Mouse (Mus musculus) small intestine, adult 10 weeks (tissue): ENCODE measurements around the gene Lemd2. TPM values are rescaled to one million over a fixed set of nuclear protein-coding genes. Genes with fewer than 3 reads are reported as not detected.

Experiments used
- polyA plus RNA-seq: library from polyadenylated mRNA; stranded (reverse); fragments of 350-450 nt; fragmentation: Illumina TruSeq; extraction: RNeasy Lipid Tissue Mini Kit (QIAGEN cat#74804); gene quantifications from one replicate; pipeline ENCODE4 v1.2.3, GENCODE M21; 2014; ENCODE audit warnings: low replicate concordance

Lemd2 gene
- 0.59 TPM for polyA plus RNA-seq

DNA sequence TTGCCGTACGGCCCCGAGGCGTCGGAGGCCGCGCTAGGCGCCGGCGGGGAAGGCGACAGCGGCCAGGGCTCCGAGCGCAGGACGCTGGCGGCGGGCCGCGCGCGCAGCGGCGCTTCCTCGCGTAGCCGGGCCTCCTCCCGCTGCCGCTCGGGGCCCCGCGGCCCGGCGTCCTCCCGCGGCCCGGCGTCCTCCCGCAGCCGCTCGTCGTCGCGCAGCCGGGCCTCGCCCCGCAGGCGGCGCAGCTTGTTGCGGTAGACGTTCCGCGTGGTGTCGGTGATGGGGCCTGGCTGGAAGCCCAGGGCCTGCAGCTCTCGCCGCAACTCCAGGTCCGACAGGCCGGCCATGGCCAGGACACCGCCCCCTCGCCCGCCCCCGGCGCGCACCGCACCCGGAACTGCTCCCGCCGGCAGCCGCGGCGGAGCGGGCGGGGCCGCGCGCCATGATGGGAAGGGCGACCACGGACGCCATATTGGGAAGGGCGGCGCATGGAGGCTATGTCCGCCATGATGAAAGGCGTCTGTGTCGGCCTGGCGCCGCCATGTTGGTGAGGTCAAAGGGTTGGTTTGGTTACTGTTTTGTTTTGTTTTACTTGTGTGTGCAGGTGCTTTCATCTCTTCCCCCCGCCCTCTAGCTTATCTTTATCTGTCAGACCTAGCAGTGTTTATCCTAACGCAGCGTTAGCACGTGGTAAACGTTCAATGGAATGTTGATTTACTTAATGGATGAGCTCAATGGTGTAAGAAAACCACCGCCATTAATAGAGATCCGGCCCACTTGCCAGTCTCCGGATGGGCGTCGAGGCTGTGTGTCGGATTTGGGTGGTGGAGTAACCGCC is at the start of gene Lemd2:
Gene Lemd2 (minus strand): TSS at position 395 of the 835 bp plus-strand sequence.

DNA sequence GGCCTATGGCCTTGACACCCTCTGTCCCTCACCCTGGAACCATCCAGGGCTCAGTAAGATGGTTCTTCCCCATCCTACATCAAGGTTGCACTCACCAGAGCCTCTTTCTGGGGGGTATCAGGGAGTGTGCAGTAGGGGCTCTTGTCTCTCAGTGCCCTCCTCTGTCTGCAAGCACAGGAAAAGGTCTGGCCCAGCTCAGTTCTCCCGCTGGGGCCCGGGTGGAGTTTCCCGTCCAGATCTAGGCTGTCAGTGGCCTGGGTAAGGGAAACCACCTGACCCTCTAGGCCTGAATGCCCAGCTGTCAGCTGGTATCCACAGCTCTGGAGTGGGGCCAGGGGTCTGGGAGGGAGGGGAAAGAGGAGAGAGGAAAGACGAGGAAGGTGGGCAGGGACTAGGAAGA is 36.7 kb downstream of the Lemd2 start, which contains the start of gene Ip6k3:
Gene Ip6k3 (minus strand): TSS at position 251 of the 400 bp plus-strand sequence.

Other genes with a start within 250 kb of the Lemd2 start
- 11.7 TPM for gene Zbtb9, start 231.3 kb downstream of the Lemd2 start, polyA plus RNA-seq
- 2.3 TPM for gene Bak1, start 175.5 kb downstream of the Lemd2 start, polyA plus RNA-seq
- 1.2 TPM for gene Itpr3, start 147.2 kb downstream of the Lemd2 start, polyA plus RNA-seq
- gene Uqcc2, start 70.6 kb downstream of the Lemd2 start, polyA plus RNA-seq = 2.1 TPM
- not detected for gene Ip6k3, start 36.7 kb downstream of the Lemd2 start, polyA plus RNA-seq